Comparison of ENCODE assay signal across 8 mouse cellular contexts in genomic region chr9:65631354-65632021, GRCm38 (mm10). TPM values are rescaled to one million over a fixed set of nuclear protein-coding genes. Genes with fewer than 3 reads are reported as not detected.
DNase-seq lines count a peak whose midpoint lies in the region; ATAC-seq and TF ChIP-seq lines count a peak whose summit lies in the region.

No protein-coding gene starts in this region.

- intact Hi-C loops in heart, postnatal 10 days (cut with DNase I), result no loop called here
- intact Hi-C loops in left cerebral cortex, postnatal 10 days (cut with DNase I), result no loop called here

- H3K4me1 ChIP-seq in heart, embryonic 12.5 days (replicated peaks), result peaks cover 37% of the 10 kb centered on the region
- 0 out of 2 replicates have a peak, but pooled peaks cover 6% of the 10 kb centered on the region for H3K4me1 ChIP-seq in hindbrain, postnatal 0 days (ENCODE audit: insufficient read depth, low read length)
- H3K4me1 ChIP-seq in midbrain, embryonic 13.5 days (replicated peaks), result peaks cover 25% of the 10 kb centered on the region

- DNase-seq in heart, postnatal 10 days, result no peak
- no peak for DNase-seq in hindbrain, postnatal 0 days (ENCODE audit: low spot score)
- DNase-seq in left cerebral cortex, postnatal 10 days (ENCODE audit: extremely low spot score in 1 of 2, low spot score in 2 of 2), result no peak
- no peak for DNase-seq in gastrocnemius, postnatal 25 days
- DNase-seq in retina, postnatal 1 day, result no peak

- peak overlapping the region; percentile 98 for H3K9ac ChIP-seq in heart, embryonic 12.5 days
- peak overlapping the region; percentile 58 for H3K9ac ChIP-seq in hindbrain, postnatal 0 days (replicated peaks; ENCODE audit: low read length)
- H3K9ac ChIP-seq in midbrain, embryonic 13.5 days (replicated peaks), result peak overlapping the region; percentile 69

- H3K27me3 ChIP-seq in heart, embryonic 12.5 days (replicated peaks), result 0 out of 2 replicates have a peak, but pooled peaks cover 3% of the 10 kb centered on the region
- H3K27me3 ChIP-seq in hindbrain, postnatal 0 days (ENCODE audit: insufficient read depth, low read length), result peaks cover 19% of the 10 kb centered on the region; the same call in 1 of the 2 replicates
- peaks cover 69% of the 10 kb centered on the region for H3K27me3 ChIP-seq in midbrain, embryonic 13.5 days

- peak overlapping the region; percentile 89 for H3K4me2 ChIP-seq in heart, embryonic 12.5 days
- peak overlapping the region; percentile 94 for H3K4me2 ChIP-seq in hindbrain, postnatal 0 days (ENCODE audit: low read depth, low read length)
- H3K4me2 ChIP-seq in midbrain, embryonic 13.5 days (replicated peaks), result peak overlapping the region; percentile 98

- 10% methylated on average over 16 of the region's 16 CpGs for WGBS in heart, embryonic 12.5 days
- WGBS in hindbrain, postnatal 0 days, result 27% methylated on average over 16 of the region's 16 CpGs
- 13% methylated on average over 16 of the region's 16 CpGs for WGBS in midbrain, embryonic 13.5 days

- no peak for TF ChIP-seq CTCF in hindbrain, postnatal 0 days (IDR thresholded peaks at IDR 0.05; ENCODE audit: low read depth)

- H3K27ac ChIP-seq in heart, embryonic 12.5 days (ENCODE audit: poor library complexity, severe bottlenecking), result peak overlapping the region; percentile 94
- no peak overlapping the region for H3K27ac ChIP-seq in hindbrain, postnatal 0 days
- no peak overlapping the region for H3K27ac ChIP-seq in midbrain, embryonic 13.5 days

- no peaks in the 10 kb centered on the region for H3K9me3 ChIP-seq in heart, embryonic 12.5 days (replicated peaks)
- H3K9me3 ChIP-seq in hindbrain, postnatal 0 days (ENCODE audit: low read length), result no peaks in the 10 kb centered on the region
- H3K9me3 ChIP-seq in midbrain, embryonic 13.5 days, result no peaks in the 10 kb centered on the region

- no peak for ATAC-seq in heart, embryonic 12.5 days (ENCODE audit: insufficient number of reproducible peaks, low FRiP score)
- ATAC-seq in common myeloid progenitor, adult 5-6 weeks (replicated peaks; ENCODE audit: low read depth, poor library complexity, severe bottlenecking), result peak; percentile 55
- ATAC-seq in hindbrain, postnatal 0 days, result no peak
- peak; percentile 18; the same call in 1 of the 2 replicates for ATAC-seq in midbrain, embryonic 13.5 days

- H3K4me3 ChIP-seq in heart, embryonic 12.5 days, result peak overlapping the region; percentile 86
- H3K4me3 ChIP-seq in hindbrain, postnatal 0 days (ENCODE audit: low read length), result peak overlapping the region; percentile 71
- H3K4me3 ChIP-seq in midbrain, embryonic 13.5 days (replicated peaks), result peak overlapping the region; percentile 61

- no peaks in the 10 kb centered on the region for H3K36me3 ChIP-seq in heart, embryonic 12.5 days
- no peaks in the 10 kb centered on the region for H3K36me3 ChIP-seq in hindbrain, postnatal 0 days (ENCODE audit: insufficient read depth, low read length)
- no peaks in the 10 kb centered on the region for H3K36me3 ChIP-seq in midbrain, embryonic 13.5 days

RNA-seq across cellular contexts. Expression of gene Rbpms2, which starts 2.0 kb away (rescaled TPM):
- polyA plus RNA-seq in heart, embryonic 12.5 days (2016; fragmentation: Nextera tagmentation; extraction: Ambion mirVana), result 132 and 135 TPM in 2 replicates
- 10 to 100 TPM; 54.4 to 57.7 TPM for total RNA-seq in heart, postnatal 10 days (2021)
- total RNA-seq in common myeloid progenitor, adult 5-6 weeks (2017), result 2.0 and 3.1 TPM in 2 replicates
- 3.3 and 5.9 TPM in 2 replicates for total RNA-seq in hindbrain, postnatal 0 days (2014; rRNA removed)
- polyA plus RNA-seq in hindbrain, postnatal 0 days (2015; fragmentation: Nextera tagmentation; extraction: Ambion mirVana), result 3.8 and 5.1 TPM in 2 replicates
- 4.5 and 4.9 TPM in 2 replicates for polyA plus RNA-seq in midbrain, embryonic 13.5 days (2015; fragmentation: Nextera tagmentation; extraction: Ambion mirVana)
- total RNA-seq in left cerebral cortex, postnatal 10 days (2021), result 1 to 10 TPM; 1.6 to 1.8 TPM
- total RNA-seq in gastrocnemius, postnatal 25 days (2021), result 1 to 10 TPM; 1.4 to 2.8 TPM

RNA-seq across cellular contexts. Expression of gene Oaz2, which starts 36.3 kb away (rescaled TPM):
- 239 and 245 TPM in 2 replicates for polyA plus RNA-seq in heart, embryonic 12.5 days (2016; fragmentation: Nextera tagmentation; extraction: Ambion mirVana)
- total RNA-seq in heart, postnatal 10 days (2021), result 100 to 1,000 TPM; 269 to 276 TPM
- 40.1 and 45.3 TPM in 2 replicates for total RNA-seq in common myeloid progenitor, adult 5-6 weeks (2017)
- 274 and 284 TPM in 2 replicates for total RNA-seq in hindbrain, postnatal 0 days (2014; rRNA removed)
- polyA plus RNA-seq in hindbrain, postnatal 0 days (2015; fragmentation: Nextera tagmentation; extraction: Ambion mirVana), result 365 and 387 TPM in 2 replicates
- 333 and 366 TPM in 2 replicates for polyA plus RNA-seq in midbrain, embryonic 13.5 days (2015; fragmentation: Nextera tagmentation; extraction: Ambion mirVana)
- total RNA-seq in left cerebral cortex, postnatal 10 days (2021), result 100 to 1,000 TPM; 226 to 228 TPM
- total RNA-seq in gastrocnemius, postnatal 25 days (2021), result 100 to 1,000 TPM; 231 to 232 TPM

RNA-seq across cellular contexts. Expression of gene Pif1, which starts 44.5 kb away (rescaled TPM):
- 12.4 and 14.4 TPM in 2 replicates for polyA plus RNA-seq in heart, embryonic 12.5 days (2016; fragmentation: Nextera tagmentation; extraction: Ambion mirVana)
- total RNA-seq in heart, postnatal 10 days (2021), result 1 to 10 TPM; 1.9 to 2.4 TPM
- total RNA-seq in common myeloid progenitor, adult 5-6 weeks (2017), result 12.9 and 29.1 TPM in 2 replicates
- 3.5 and 15.2 TPM in 2 replicates for total RNA-seq in hindbrain, postnatal 0 days (2014; rRNA removed)
- 2.4 and 2.9 TPM in 2 replicates for polyA plus RNA-seq in hindbrain, postnatal 0 days (2015; fragmentation: Nextera tagmentation; extraction: Ambion mirVana)
- 8.4 and 9.7 TPM in 2 replicates for polyA plus RNA-seq in midbrain, embryonic 13.5 days (2015; fragmentation: Nextera tagmentation; extraction: Ambion mirVana)
- total RNA-seq in left cerebral cortex, postnatal 10 days (2021), result 1 to 10 TPM in 1 of 2 experiments, under 1 TPM in 1; 0.79 to 1.1 TPM
- not detected for total RNA-seq in gastrocnemius, postnatal 25 days (2021)

RNA-seq across cellular contexts. Expression of gene Plekho2, which starts 51.6 kb away (rescaled TPM):
- 14.0 and 14.9 TPM in 2 replicates for polyA plus RNA-seq in heart, embryonic 12.5 days (2016; fragmentation: Nextera tagmentation; extraction: Ambion mirVana)
- total RNA-seq in heart, postnatal 10 days (2021), result 10 to 100 TPM; 18.3 to 21.2 TPM
- total RNA-seq in common myeloid progenitor, adult 5-6 weeks (2017), result 19.3 and 20.0 TPM in 2 replicates
- 12.7 and 17.9 TPM in 2 replicates for total RNA-seq in hindbrain, postnatal 0 days (2014; rRNA removed)
- 7.0 and 7.8 TPM in 2 replicates for polyA plus RNA-seq in hindbrain, postnatal 0 days (2015; fragmentation: Nextera tagmentation; extraction: Ambion mirVana)
- 5.6 and 5.9 TPM in 2 replicates for polyA plus RNA-seq in midbrain, embryonic 13.5 days (2015; fragmentation: Nextera tagmentation; extraction: Ambion mirVana)
- 1 to 10 TPM; 4.9 to 9.5 TPM for total RNA-seq in left cerebral cortex, postnatal 10 days (2021)
- 1 to 10 TPM; 4.7 to 6.3 TPM for total RNA-seq in gastrocnemius, postnatal 25 days (2021)

Comparison
In these comparisons a context has a peak if more than half of its experiments do, and no peak if none do; other contexts are left out.
1. ATAC-seq: peak in common myeloid progenitor, adult 5-6 weeks (single experiment) and midbrain, embryonic 13.5 days (single experiment); none in heart, embryonic 12.5 days (single experiment) and hindbrain, postnatal 0 days (single experiment).
2. Peak in every context shown above with its lines, with median percentiles within 50 percentile points of each other: H3K4me2 ChIP-seq, H3K4me3 ChIP-seq and H3K9ac ChIP-seq.